Mouse (Mus musculus): ENCODE measurements at regions not wholly inside any gene's neighbourhood (a gene's known extent, or its start where the extent isn't known, plus 50 kb on each side); places are given as distances from the start of the nearest gene placed in this dataset.

GRCm38 (mm10) chr10:118624368-118624767 lies 183.5 kb downstream of the Ifng start:
- no peak for DNase-seq (ENCODE audit: low spot score)

- no peak for DNase-seq (ENCODE audit: low spot score)
Measured at GRCm38 (mm10) chr10:118628000-118628399, 187.2 kb downstream of the Ifng start.

GRCm38 (mm10) chr10:118629360-118630040 lies 188.7 kb downstream of the Ifng start:
- DNase-seq (ENCODE audit: low spot score), result no peak

- DNase-seq (ENCODE audit: low spot score), result no peak
Measured at GRCm38 (mm10) chr10:118631786-118632185, 190.9 kb downstream of the Ifng start.

- DNase-seq (ENCODE audit: low spot score), result no peak
Measured at GRCm38 (mm10) chr10:118632187-118632586, 191.3 kb downstream of the Ifng start.

GRCm38 (mm10) chr10:118633429-118633828 lies 192.6 kb downstream of the Ifng start:
- DNase-seq (ENCODE audit: low spot score), result no peak

GRCm38 (mm10) chr10:118639097-118639496 lies 198.3 kb downstream of the Ifng start:
- DNase-seq (ENCODE audit: low spot score), result no peak

GRCm38 (mm10) chr10:118640121-118640809 lies 199.4 kb downstream of the Ifng start:
- no peak for DNase-seq (ENCODE audit: low spot score)

GRCm38 (mm10) chr10:118640810-118641427 lies 200.1 kb downstream of the Ifng start:
- no peak for DNase-seq (ENCODE audit: low spot score)

GRCm38 (mm10) chr10:118643622-118644021 lies 202.8 kb downstream of the Ifng start:
- DNase-seq (ENCODE audit: low spot score), result no peak

GRCm38 (mm10) chr10:118648111-118648510 lies 207.3 kb downstream of the Ifng start:
- no peak for DNase-seq (ENCODE audit: low spot score)

GRCm38 (mm10) chr10:118656561-118656960 lies 213.4 kb downstream of the Dyrk2 start:
- DNase-seq (ENCODE audit: low spot score), result no peak

GRCm38 (mm10) chr10:118666009-118666408 lies 204.0 kb downstream of the Dyrk2 start:
- DNase-seq (ENCODE audit: low spot score), result no peak

GRCm38 (mm10) chr10:118675816-118676465 lies 194.1 kb downstream of the Dyrk2 start:
- no peak for DNase-seq (ENCODE audit: low spot score)

- no peak for DNase-seq (ENCODE audit: low spot score)
Measured at GRCm38 (mm10) chr10:118678750-118679418, 191.1 kb downstream of the Dyrk2 start.

GRCm38 (mm10) chr10:118679507-118679906 lies 190.5 kb downstream of the Dyrk2 start:
- DNase-seq (ENCODE audit: low spot score), result no peak

GRCm38 (mm10) chr10:118680896-118681295 lies 189.1 kb downstream of the Dyrk2 start:
- no peak for DNase-seq (ENCODE audit: low spot score)

- no peak for DNase-seq (ENCODE audit: low spot score)
Measured at GRCm38 (mm10) chr10:118683356-118683755, 186.7 kb downstream of the Dyrk2 start.

GRCm38 (mm10) chr10:118699292-118699691 lies 170.7 kb downstream of the Dyrk2 start:
- DNase-seq (ENCODE audit: low spot score), result no peak

GRCm38 (mm10) chr10:118700115-118700514 lies 169.9 kb downstream of the Dyrk2 start:
- no peak for DNase-seq (ENCODE audit: low spot score)

- no peak for DNase-seq (ENCODE audit: low spot score)
Measured at GRCm38 (mm10) chr10:118706020-118706419, 164.0 kb downstream of the Dyrk2 start.

- no peak for DNase-seq (ENCODE audit: low spot score)
Measured at GRCm38 (mm10) chr10:118709718-118710117, 160.3 kb downstream of the Dyrk2 start.

Measured in ovary, postnatal 10 days (tissue).